Mouse (Mus musculus): ENCODE data around the gene Htr1a. TPM values are rescaled to one million over a fixed set of nuclear protein-coding genes. Genes with fewer than 3 reads are reported as not detected.

Gene Htr1a
- not detected in 2 replicates for polyA plus RNA-seq (2015; fragmentation: Nextera tagmentation; extraction: Ambion mirVana)

GRCm38 (mm10) chr13:105443339-105443738 is at the start of gene Htr1a:
TSS of gene Htr1a (plus strand) at chr13:105443639.
- TF ChIP-seq CTCF (IDR thresholded peaks at IDR 0.05; ENCODE audit: low read depth) = no peak
- no peak for TF ChIP-seq EP300 (IDR thresholded peaks at IDR 0.05; ENCODE audit: low read depth)

GRCm38 (mm10) chr13:105411535-105412326 is 31.7 kb upstream of the Htr1a start:
- DNase-seq (no peak), ATAC-seq (no peak)
- no peak for TF ChIP-seq CTCF (IDR thresholded peaks at IDR 0.05; ENCODE audit: low read depth)
- no peak for TF ChIP-seq EP300 (IDR thresholded peaks at IDR 0.05; ENCODE audit: low read depth)
- H3K36me3 ChIP-seq (replicated peaks; ENCODE audit: insufficient read depth, low read length) = no peaks in the 10 kb centered on the region
- no peaks in the 10 kb centered on the region for H3K4me1 ChIP-seq (ENCODE audit: insufficient read depth)
- H3K9me3 ChIP-seq (ENCODE audit: low read length) = no peaks in the 10 kb centered on the region
- WGBS (ENCODE audit: insufficient replicate concordance) = 72% methylated on average over 10 of the region's 10 CpGs
- no peak overlapping the region for H3K9ac ChIP-seq (replicated peaks)
- no peak overlapping the region for H3K4me2 ChIP-seq (ENCODE audit: low read depth, low read length)
- H3K4me3 ChIP-seq (ENCODE audit: low read depth, low read length) = no peak overlapping the region
- H3K27me3 ChIP-seq (ENCODE audit: insufficient read depth, low read length) = no peaks in the 10 kb centered on the region
- H3K27ac ChIP-seq (ENCODE audit: low read depth) = no peak overlapping the region

More at GRCm38 (mm10) chr13:105443339-105443738, at the start of gene Htr1a:
- DNase-seq (no peak), ATAC-seq (no peak)
- H3K27me3 ChIP-seq (ENCODE audit: insufficient read depth, low read length) = peaks cover 29% of the 10 kb centered on the region
- no peaks in the 10 kb centered on the region for H3K36me3 ChIP-seq (replicated peaks; ENCODE audit: insufficient read depth, low read length)
- H3K4me1 ChIP-seq (ENCODE audit: insufficient read depth) = no peaks in the 10 kb centered on the region
- H3K4me3 ChIP-seq (ENCODE audit: low read depth, low read length) = no peak within 1 kb of the TSS
- H3K27ac ChIP-seq (ENCODE audit: low read depth) = no peak within 1 kb of the TSS
- H3K4me2 ChIP-seq (ENCODE audit: low read depth, low read length) = no peak within 1 kb of the TSS
- H3K9me3 ChIP-seq (ENCODE audit: low read length) = no peaks in the 10 kb centered on the region
- no peak within 1 kb of the TSS for H3K9ac ChIP-seq (replicated peaks)
- 6% methylated on average over 8 of the region's 8 CpGs for WGBS (ENCODE audit: insufficient replicate concordance)

- no peak overlapping the region for H3K4me3 ChIP-seq (ENCODE audit: low read depth, low read length)
These were observed 31.1 kb upstream of the Htr1a start for GRCm38 (mm10) chr13:105412327-105412722.

GRCm38 (mm10) chr13:105433141-105433540 is 10.3 kb upstream of the Htr1a start:
- TF ChIP-seq EP300 (IDR thresholded peaks at IDR 0.05; ENCODE audit: low read depth) (no peak), CTCF (IDR thresholded peaks at IDR 0.05; ENCODE audit: low read depth) (no peak)
- Histone ChIP-seq H3K4me1 (ENCODE audit: insufficient read depth) (no peaks in the 10 kb centered on the region), H3K27ac (ENCODE audit: low read depth) (no peak overlapping the region), H3K9me3 (ENCODE audit: low read length) (no peaks in the 10 kb centered on the region), H3K27me3 (ENCODE audit: insufficient read depth, low read length) (no peaks in the 10 kb centered on the region), H3K4me3 (ENCODE audit: low read depth, low read length) (no peak overlapping the region), H3K36me3 (replicated peaks; ENCODE audit: insufficient read depth, low read length) (no peaks in the 10 kb centered on the region), H3K4me2 (ENCODE audit: low read depth, low read length) (no peak overlapping the region), H3K9ac (replicated peaks) (no peak overlapping the region)
- WGBS (ENCODE audit: insufficient replicate concordance) = 64% methylated on average over 2 of the region's 2 CpGs
- no peak for ATAC-seq
- no peak for DNase-seq

More at GRCm38 (mm10) chr13:105412327-105412722, 31.1 kb upstream of the Htr1a start:
- no peaks in the 10 kb centered on the region for H3K9me3 ChIP-seq (ENCODE audit: low read length)
- H3K4me1 ChIP-seq (ENCODE audit: insufficient read depth) = no peaks in the 10 kb centered on the region
- WGBS (ENCODE audit: insufficient replicate concordance) = 81% methylated on average over 3 of the region's 3 CpGs
- ATAC-seq = no peak
- no peak for DNase-seq
- no peak overlapping the region for H3K4me2 ChIP-seq (ENCODE audit: low read depth, low read length)
- TF ChIP-seq EP300 (IDR thresholded peaks at IDR 0.05; ENCODE audit: low read depth) (no peak), CTCF (IDR thresholded peaks at IDR 0.05; ENCODE audit: low read depth) (no peak)
- no peaks in the 10 kb centered on the region for H3K27me3 ChIP-seq (ENCODE audit: insufficient read depth, low read length)
- H3K36me3 ChIP-seq (replicated peaks; ENCODE audit: insufficient read depth, low read length) = no peaks in the 10 kb centered on the region
- H3K27ac ChIP-seq (ENCODE audit: low read depth) = no peak overlapping the region
- H3K9ac ChIP-seq (replicated peaks) = no peak overlapping the region

- Histone ChIP-seq H3K4me3 (ENCODE audit: low read depth, low read length) (no peak overlapping the region), H3K4me2 (ENCODE audit: low read depth, low read length) (no peak overlapping the region), H3K27me3 (ENCODE audit: insufficient read depth, low read length) (no peaks in the 10 kb centered on the region), H3K27ac (ENCODE audit: low read depth) (no peak overlapping the region), H3K9me3 (ENCODE audit: low read length) (no peaks in the 10 kb centered on the region), H3K9ac (replicated peaks) (no peak overlapping the region), H3K4me1 (ENCODE audit: insufficient read depth) (no peaks in the 10 kb centered on the region), H3K36me3 (replicated peaks; ENCODE audit: insufficient read depth, low read length) (no peaks in the 10 kb centered on the region)
- no peak for TF ChIP-seq CTCF (IDR thresholded peaks at IDR 0.05; ENCODE audit: low read depth)
- no peak for TF ChIP-seq EP300 (IDR thresholded peaks at IDR 0.05; ENCODE audit: low read depth)
- DNase-seq (no peak), ATAC-seq (no peak)
- WGBS (ENCODE audit: insufficient replicate concordance) = 84% methylated on average over 1 of the region's 1 CpGs
These were observed 9.8 kb upstream of the Htr1a start for GRCm38 (mm10) chr13:105433630-105434029.

GRCm38 (mm10) chr13:105442576-105442975 is 863 bp upstream of the Htr1a start:
- Histone ChIP-seq H3K4me2 (ENCODE audit: low read depth, low read length) (no peak overlapping the region), H3K9me3 (ENCODE audit: low read length) (no peaks in the 10 kb centered on the region), H3K4me3 (ENCODE audit: low read depth, low read length) (no peak overlapping the region), H3K4me1 (ENCODE audit: insufficient read depth) (no peaks in the 10 kb centered on the region), H3K27ac (ENCODE audit: low read depth) (no peak overlapping the region), H3K27me3 (ENCODE audit: insufficient read depth, low read length) (peaks cover 29% of the 10 kb centered on the region), H3K36me3 (replicated peaks; ENCODE audit: insufficient read depth, low read length) (no peaks in the 10 kb centered on the region), H3K9ac (replicated peaks) (no peak overlapping the region)
- DNase-seq (peak; percentile 54), ATAC-seq (no peak)
- 3% methylated on average over 6 of the region's 6 CpGs for WGBS (ENCODE audit: insufficient replicate concordance)
- TF ChIP-seq CTCF (IDR thresholded peaks at IDR 0.05; ENCODE audit: low read depth) = peak; percentile 63
- no peak for TF ChIP-seq EP300 (IDR thresholded peaks at IDR 0.05; ENCODE audit: low read depth)
